Mouse (Mus musculus) layer of hippocampus, adult 9-11 months (tissue): ENCODE measurements around the gene Vmn1r28.
"Not testable (repeated sequence)": the region's sequence is repeated elsewhere in the genome, so short reads cannot be mapped to it uniquely, and the experiment has no call there.

Experiments
- DNase-seq: peaks from one replicate; pipeline ENCODE4 v3.0.0; 2022

Vmn1r28 gene

DNA sequence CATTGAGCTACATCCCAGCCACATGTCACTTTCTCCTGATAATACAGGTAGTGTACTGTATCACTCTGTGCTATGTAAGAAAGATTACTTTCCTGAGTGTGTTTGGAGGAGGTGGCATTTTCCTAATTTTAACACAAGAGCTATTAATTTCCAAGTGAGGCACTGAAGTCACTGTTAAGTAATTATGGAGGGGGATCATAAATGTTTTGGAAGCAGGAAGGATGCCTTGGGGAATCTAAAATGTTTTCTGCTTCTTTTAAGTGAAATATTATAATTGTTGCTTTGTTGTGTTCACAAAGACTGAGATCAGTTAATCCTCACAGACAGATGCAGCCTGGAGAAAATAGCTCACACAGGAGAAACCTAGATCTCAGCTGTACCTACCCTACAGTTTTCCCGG lies at the start of gene Vmn1r28:
Vmn1r28 (plus strand) TSS at position 301 of the 400 bp plus-strand sequence.
- DNase-seq = no peak

DNA sequence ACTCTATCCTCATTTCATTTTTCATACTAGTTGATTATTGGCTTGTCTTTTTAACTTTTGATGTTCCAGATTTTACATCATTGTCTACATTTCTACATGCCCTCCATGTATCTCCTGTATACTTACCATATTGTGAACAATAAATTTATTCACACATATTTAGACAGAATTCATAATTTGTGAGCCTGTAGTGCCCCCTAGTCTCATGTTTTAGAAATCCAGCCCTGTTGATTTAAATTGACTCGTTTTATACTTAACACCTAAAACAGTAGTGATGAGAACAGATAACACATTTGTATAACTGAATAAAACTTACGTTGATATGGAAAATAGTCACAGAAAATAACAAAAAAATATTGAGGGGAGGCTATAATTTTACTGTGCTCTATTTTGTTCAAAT lies 45.7 kb upstream of the Vmn1r28 start:
- no peak for DNase-seq

- DNase-seq = no peak
These were observed 43.1 kb upstream of the Vmn1r28 start, which contains the start of gene Vmn1r27 for GRCm38 (mm10) chr6:58218721-58219120. Gene Vmn1r27, minus strand, starts transcription at chr6:58218821.

GRCm38 (mm10) chr6:58279661-58280060 lies 17.8 kb downstream of the Vmn1r28 start:
- not testable (repeated sequence) for DNase-seq

GRCm38 (mm10) chr6:58292201-58292600 lies 30.4 kb downstream of the Vmn1r28 start:
- no peak for DNase-seq

DNA sequence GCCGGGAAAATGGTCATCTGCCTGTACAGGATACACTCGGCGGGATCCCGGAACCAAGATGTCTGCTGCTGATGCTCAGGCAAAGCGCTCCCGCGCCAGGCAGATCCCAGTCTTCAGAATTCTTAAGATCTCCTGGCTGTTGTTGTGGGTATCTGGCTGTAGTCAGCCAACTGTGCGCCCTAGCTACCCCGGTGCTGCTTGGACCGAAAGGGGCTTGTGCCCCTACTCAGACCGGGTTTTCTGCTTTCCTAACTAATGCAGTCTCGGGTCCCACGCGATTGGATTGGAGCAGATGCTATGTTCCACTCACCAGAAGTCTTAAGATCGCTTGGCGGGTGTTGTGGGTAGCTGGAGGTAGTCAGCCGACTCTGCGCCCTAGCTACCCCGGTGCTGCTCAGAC lies 36.7 kb downstream of the Vmn1r28 start:
- not testable (repeated sequence) for DNase-seq

- DNase-seq = no peak
These were observed 39.4 kb downstream of the Vmn1r28 start, which contains the start of gene Vmn1r29 for GRCm38 (mm10) chr6:58301249-58301648. Gene Vmn1r29, plus strand, starts transcription at chr6:58301549.
